Mouse (Mus musculus): Measurements from ENCODE around the gene Bicra.

DNA sequence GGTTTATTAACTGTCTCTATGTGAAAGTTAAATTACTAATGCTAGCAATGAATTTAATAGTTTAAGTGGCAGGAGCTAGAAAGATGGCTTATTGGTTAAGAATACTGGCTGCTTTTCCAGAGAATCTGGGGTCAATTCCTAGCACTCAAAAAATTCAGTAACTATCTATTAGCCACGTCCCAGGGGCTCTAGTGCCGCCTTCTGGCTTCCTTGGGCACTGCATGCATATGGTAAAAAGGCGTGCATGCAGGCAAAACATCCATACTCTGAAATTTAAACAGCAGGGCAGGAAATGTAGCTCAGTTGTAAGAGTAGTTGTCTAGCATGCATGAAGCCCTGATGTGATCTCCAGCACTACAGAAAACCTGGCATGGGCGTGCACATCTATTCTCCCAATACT is 15.8 kb upstream of the Bicra start:
- TF ChIP-seq CTCF (IDR thresholded peaks at IDR 0.05; ENCODE audit: low read depth): peak; percentile 56
- no peak for TF ChIP-seq EP300 (optimal IDR thresholded peaks at IDR 0.05)
